Mouse (Mus musculus) gastrocnemius, postnatal 14 days (tissue): ENCODE measurements at regions not wholly inside any gene's neighbourhood (a gene's known extent, or its start where the extent isn't known, plus 50 kb on each side); places are given as distances from the start of the nearest gene placed in this dataset.

Experiments used
- DNase-seq: peaks from one replicate; pipeline ENCODE4 v3.0.0; 2021; ENCODE audit warnings: mixed read lengths
- intact Hi-C: fragments of 180-260 bp; cut with DNase I; formaldehyde crosslinking; loops from one replicate; pipeline ENCODE4 v1.15.1; 2025; ENCODE audit warnings: low total_unique reads

- DNase-seq: no peak
- intact Hi-C loops: no loop called here
These were observed 124.1 kb upstream of the Lmo4 start for GRCm38 (mm10) chr3:144329117-144329516.

GRCm38 (mm10) chr3:144327235-144327760 is 122.3 kb upstream of the Lmo4 start:
- DNase-seq: no peak
- intact Hi-C loops: no loop called here

- intact Hi-C loops: no loop called here
- DNase-seq: no peak
These were observed 120.0 kb upstream of the Lmo4 start for GRCm38 (mm10) chr3:144324974-144325373.

- DNase-seq: no peak
These were observed 118.5 kb upstream of the Lmo4 start for GRCm38 (mm10) chr3:144323524-144323923.

GRCm38 (mm10) chr3:144319468-144320205 is 114.6 kb upstream of the Lmo4 start:
- intact Hi-C loops: no loop called here
- DNase-seq: no peak

More at GRCm38 (mm10) chr3:144323524-144323923, 118.5 kb upstream of the Lmo4 start:
- intact Hi-C loops: no loop called here

GRCm38 (mm10) chr3:144318761-144319467 is 113.9 kb upstream of the Lmo4 start:
- intact Hi-C loops: no loop called here
- DNase-seq: no peak

GRCm38 (mm10) chr3:144310748-144311147 is 105.7 kb upstream of the Lmo4 start:
- intact Hi-C loops: no loop called here
- DNase-seq: no peak

- DNase-seq: no peak
- intact Hi-C loops: no loop called here
These were observed 103.6 kb upstream of the Lmo4 start for GRCm38 (mm10) chr3:144308616-144309015.

- intact Hi-C loops: no loop called here
- DNase-seq: no peak
These were observed 102.5 kb upstream of the Lmo4 start for GRCm38 (mm10) chr3:144307557-144307956.

GRCm38 (mm10) chr3:144305456-144305855 is 100.4 kb upstream of the Lmo4 start:
- intact Hi-C loops: no loop called here
- DNase-seq: no peak

- no peak for DNase-seq
- intact Hi-C loops: no loop called here
These were observed 99.9 kb upstream of the Lmo4 start for GRCm38 (mm10) chr3:144304924-144305323.

GRCm38 (mm10) chr3:144302626-144303025 is 97.6 kb upstream of the Lmo4 start:
- no peak for DNase-seq
- intact Hi-C loops: no loop called here

- DNase-seq: no peak
- intact Hi-C loops: no loop called here
These were observed 96.0 kb upstream of the Lmo4 start for GRCm38 (mm10) chr3:144301068-144301467.

- no peak for DNase-seq
- intact Hi-C loops: no loop called here
These were observed 94.2 kb upstream of the Lmo4 start for GRCm38 (mm10) chr3:144299239-144299638.

- no peak for DNase-seq
- intact Hi-C loops: no loop called here
These were observed 84.5 kb upstream of the Lmo4 start for GRCm38 (mm10) chr3:144289489-144289888.

- intact Hi-C loops: no loop called here
- no peak for DNase-seq
These were observed 81.1 kb upstream of the Lmo4 start for GRCm38 (mm10) chr3:144286100-144286499.

- intact Hi-C loops: no loop called here
- no peak for DNase-seq
These were observed 79.3 kb upstream of the Lmo4 start for GRCm38 (mm10) chr3:144284326-144284725.

GRCm38 (mm10) chr3:144273115-144273514 is 68.1 kb upstream of the Lmo4 start:
- intact Hi-C loops: no loop called here
- no peak for DNase-seq

- no peak for DNase-seq
- intact Hi-C loops: no loop called here
These were observed 65.2 kb upstream of the Lmo4 start for GRCm38 (mm10) chr3:144270206-144270605.

GRCm38 (mm10) chr3:144264554-144264953 is 59.5 kb upstream of the Lmo4 start:
- intact Hi-C loops: no loop called here
- DNase-seq: no peak

- DNase-seq: no peak
- intact Hi-C loops: no loop called here
These were observed 55.9 kb upstream of the Lmo4 start for GRCm38 (mm10) chr3:144260886-144261285.
